Mouse (Mus musculus): ENCODE measurements around the gene Nln.

GRCm38 (mm10) chr13:104084600-104084999 is 24.8 kb downstream of the Nln start:
- TF ChIP-seq ZC3H11A (IDR thresholded peaks at IDR 0.05; ENCODE audit: borderline replicate concordance, low read depth, low read length) (no peak), CHD2 (IDR thresholded peaks at IDR 0.05; ENCODE audit: low read depth, low read length) (no peak), MAFK (IDR thresholded peaks at IDR 0.05; ENCODE audit: insufficient read depth, low read depth, low read length) (no peak)
